Mouse (Mus musculus): ENCODE results near the gene Fbxo10.

DNA sequence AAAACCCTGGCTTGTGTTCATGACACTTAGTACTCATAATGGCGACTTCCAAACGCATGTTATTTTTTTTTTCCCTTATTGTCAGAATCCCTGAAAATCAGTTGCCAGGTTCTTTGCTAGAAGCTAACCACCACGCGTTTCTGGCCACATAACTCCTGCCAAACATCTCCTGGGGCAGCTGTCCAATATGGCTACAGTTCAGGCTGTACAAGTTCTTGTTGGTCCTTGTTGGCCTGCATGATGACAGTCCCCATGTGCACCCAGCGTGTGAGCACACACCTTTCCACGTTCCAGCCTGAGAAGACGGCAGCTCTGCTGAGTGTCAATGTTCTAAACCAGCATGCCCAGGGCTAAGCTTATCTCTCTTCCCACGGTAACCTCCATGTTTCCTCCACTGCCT lies 29.0 kb downstream of the Fbxo10 start:
- TF ChIP-seq CTCF (IDR thresholded peaks at IDR 0.05; ENCODE audit: extremely low read depth, insufficient read depth, insufficient read length, insufficient replicate concordance) (no peak), POLR2A (IDR thresholded peaks at IDR 0.05; ENCODE audit: low read depth, low read length) (no peak)

Measured in spleen, adult 2 months (tissue).